Mouse (Mus musculus): ENCODE results near the gene Rhno1. TPM values are rescaled to one million over a fixed set of nuclear protein-coding genes. Genes with fewer than 3 reads are reported as not detected.

Rhno1 gene
- total RNA-seq, 4 experiments from 2014 or later: 3.6 to 8.2 (median 5.6) TPM

Other genes starting within 250 kb of the Rhno1 start
- 10 to 100 TPM; 27.4 to 36.6 (median 31.5) TPM for gene Tspan9, start 219.3 kb downstream of the Rhno1 start, total RNA-seq (2022)
- gene Tead4, start 62.1 kb downstream of the Rhno1 start, total RNA-seq (2022): 1 to 10 TPM; 6.0 to 8.1 (median 7.5) TPM
- 1 to 10 TPM; 5.8 to 7.9 (median 6.7) TPM for gene Tulp3, start 7.1 kb downstream of the Rhno1 start, total RNA-seq (2022)
- under 1 TPM in 3 of 4 experiments, not detected in 1; 0.07 to 0.31 (median 0.12) TPM for gene Foxm1, start 56 bp upstream of the Rhno1 start, total RNA-seq (2022)
- not detected for gene Tex52, start 12.5 kb upstream of the Rhno1 start, total RNA-seq (2022)
- not detected for gene Gm44596, start 12.6 kb upstream of the Rhno1 start, total RNA-seq (2022)
- 1 to 10 TPM in 3 of 4 experiments, under 1 TPM in 1; 0.63 to 2.0 (median 1.3) TPM for gene Nrip2, start 36.4 kb upstream of the Rhno1 start, total RNA-seq (2022)
- gene Itfg2, start 62.0 kb upstream of the Rhno1 start, total RNA-seq (2022): 10 to 100 TPM in 3 of 4 experiments, 1 to 10 TPM in 1; 8.1 to 17.8 (median 16.6) TPM
- 100 to 1,000 TPM; 113 to 133 (median 121) TPM for gene Fkbp4, start 75.8 kb upstream of the Rhno1 start, total RNA-seq (2022)
- gene Pzp, start 163.8 kb upstream of the Rhno1 start, total RNA-seq (2022): under 1 TPM in 1 of 4 experiments, not detected in 3; 0.59 TPM
- gene A2ml1, start 218.7 kb upstream of the Rhno1 start, total RNA-seq (2022): not detected